Mouse (Mus musculus): Measurements from ENCODE around the gene Dab1. TPM values are rescaled to one million over a fixed set of nuclear protein-coding genes. Genes with fewer than 3 reads are reported as not detected.

Dab1 gene
- polyA plus RNA-seq, 1 experiment from 2014 or later, result 20.6 TPM

- no peak for ATAC-seq (ENCODE audit: low FRiP score, low TSS enrichment)
- Histone ChIP-seq H3K4me2 (replicated peaks; ENCODE audit: low read depth, low read length) (no peak overlapping the region), H3K27me3 (ENCODE audit: insufficient read depth, low read length) (no peaks in the 10 kb centered on the region), H3K9me3 (ENCODE audit: low read length) (no peaks in the 10 kb centered on the region), H3K4me1 (ENCODE audit: insufficient read depth, low read length) (0 out of 2 replicates have a peak, but pooled peaks cover 5% of the 10 kb centered on the region), H3K36me3 (ENCODE audit: insufficient read depth, low read length) (no peaks in the 10 kb centered on the region), H3K9ac (replicated peaks; ENCODE audit: low read length) (no peak overlapping the region), H3K4me3 (ENCODE audit: low read length) (no peak overlapping the region), H3K27ac (ENCODE audit: low read length) (no peak overlapping the region)
- WGBS, result 89% methylated on average over 4 of the region's 4 CpGs
Measured at GRCm38 (mm10) chr4:104532846-104533245, 913.7 kb downstream of the Dab1 start.

- Histone ChIP-seq H3K9ac (replicated peaks; ENCODE audit: low read length) (no peak overlapping the region), H3K27me3 (ENCODE audit: insufficient read depth, low read length) (no peaks in the 10 kb centered on the region), H3K4me1 (ENCODE audit: insufficient read depth, low read length) (no peaks in the 10 kb centered on the region), H3K27ac (ENCODE audit: low read length) (no peak overlapping the region), H3K4me3 (ENCODE audit: low read length) (no peak overlapping the region), H3K9me3 (ENCODE audit: low read length) (no peaks in the 10 kb centered on the region), H3K4me2 (replicated peaks; ENCODE audit: low read depth, low read length) (no peak overlapping the region), H3K36me3 (ENCODE audit: insufficient read depth, low read length) (no peaks in the 10 kb centered on the region)
- ATAC-seq (ENCODE audit: low FRiP score, low TSS enrichment), result no peak
- WGBS, result 84% methylated on average over 3 of the region's 3 CpGs
Measured at GRCm38 (mm10) chr4:104538420-104538819, 919.3 kb downstream of the Dab1 start.

GRCm38 (mm10) chr4:104539047-104539446, 919.9 kb downstream of the Dab1 start:
- H3K27me3 ChIP-seq (ENCODE audit: insufficient read depth, low read length), result no peaks in the 10 kb centered on the region
- no peak overlapping the region for H3K9ac ChIP-seq (replicated peaks; ENCODE audit: low read length)
- no peak overlapping the region for H3K4me3 ChIP-seq (ENCODE audit: low read length)
- H3K9me3 ChIP-seq (ENCODE audit: low read length), result no peaks in the 10 kb centered on the region
- no peak for ATAC-seq (ENCODE audit: low FRiP score, low TSS enrichment)
- H3K4me1 ChIP-seq (ENCODE audit: insufficient read depth, low read length), result no peaks in the 10 kb centered on the region
- no peak overlapping the region for H3K4me2 ChIP-seq (replicated peaks; ENCODE audit: low read depth, low read length)
- 84% methylated on average over 2 of the region's 2 CpGs for WGBS
- H3K27ac ChIP-seq (ENCODE audit: low read length), result no peak overlapping the region
- no peaks in the 10 kb centered on the region for H3K36me3 ChIP-seq (ENCODE audit: insufficient read depth, low read length)

GRCm38 (mm10) chr4:104547091-104547490, 927.9 kb downstream of the Dab1 start:
- H3K27ac ChIP-seq (ENCODE audit: low read length), result no peak overlapping the region
- WGBS, result 64% methylated on average over 5 of the region's 5 CpGs
- no peaks in the 10 kb centered on the region for H3K4me1 ChIP-seq (ENCODE audit: insufficient read depth, low read length)
- no peaks in the 10 kb centered on the region for H3K9me3 ChIP-seq (ENCODE audit: low read length)
- no peaks in the 10 kb centered on the region for H3K27me3 ChIP-seq (ENCODE audit: insufficient read depth, low read length)
- no peak overlapping the region for H3K4me3 ChIP-seq (ENCODE audit: low read length)
- ATAC-seq (ENCODE audit: low FRiP score, low TSS enrichment), result no peak
- H3K9ac ChIP-seq (replicated peaks; ENCODE audit: low read length), result no peak overlapping the region
- no peaks in the 10 kb centered on the region for H3K36me3 ChIP-seq (ENCODE audit: insufficient read depth, low read length)
- H3K4me2 ChIP-seq (replicated peaks; ENCODE audit: low read depth, low read length), result no peak overlapping the region

- Histone ChIP-seq H3K36me3 (ENCODE audit: insufficient read depth, low read length) (no peaks in the 10 kb centered on the region), H3K9me3 (ENCODE audit: low read length) (no peaks in the 10 kb centered on the region), H3K4me1 (ENCODE audit: insufficient read depth, low read length) (no peaks in the 10 kb centered on the region), H3K4me3 (ENCODE audit: low read length) (no peak overlapping the region), H3K4me2 (replicated peaks; ENCODE audit: low read depth, low read length) (no peak overlapping the region), H3K27me3 (ENCODE audit: insufficient read depth, low read length) (no peaks in the 10 kb centered on the region), H3K27ac (ENCODE audit: low read length) (no peak overlapping the region), H3K9ac (replicated peaks; ENCODE audit: low read length) (no peak overlapping the region)
- 55% methylated on average over 1 of the region's 1 CpGs for WGBS
- peak; percentile 85 for ATAC-seq (ENCODE audit: low FRiP score, low TSS enrichment)
Measured at GRCm38 (mm10) chr4:104548287-104548686, 929.1 kb downstream of the Dab1 start.

- H3K4me1 ChIP-seq (ENCODE audit: insufficient read depth, low read length), result peaks cover 12% of the 10 kb centered on the region; the same call in 1 of the 2 replicates
- ATAC-seq (ENCODE audit: low FRiP score, low TSS enrichment), result no peak
- H3K9me3 ChIP-seq (ENCODE audit: low read length), result no peaks in the 10 kb centered on the region
- H3K27ac ChIP-seq (ENCODE audit: low read length), result no peak overlapping the region
- no peak overlapping the region for H3K9ac ChIP-seq (replicated peaks; ENCODE audit: low read length)
- 60% methylated on average over 4 of the region's 4 CpGs for WGBS
- H3K4me2 ChIP-seq (replicated peaks; ENCODE audit: low read depth, low read length), result no peak overlapping the region
- no peak overlapping the region for H3K4me3 ChIP-seq (ENCODE audit: low read length)
- no peaks in the 10 kb centered on the region for H3K27me3 ChIP-seq (ENCODE audit: insufficient read depth, low read length)
- no peaks in the 10 kb centered on the region for H3K36me3 ChIP-seq (ENCODE audit: insufficient read depth, low read length)
Measured at GRCm38 (mm10) chr4:104550581-104551205, 931.5 kb downstream of the Dab1 start.

- no peak overlapping the region for H3K4me2 ChIP-seq (replicated peaks; ENCODE audit: low read depth, low read length)
- no peak overlapping the region for H3K9ac ChIP-seq (replicated peaks; ENCODE audit: low read length)
- no peaks in the 10 kb centered on the region for H3K9me3 ChIP-seq (ENCODE audit: low read length)
- H3K27ac ChIP-seq (ENCODE audit: low read length), result no peak overlapping the region
- no peak for ATAC-seq (ENCODE audit: low FRiP score, low TSS enrichment)
- H3K4me3 ChIP-seq (ENCODE audit: low read length), result no peak overlapping the region
- no peaks in the 10 kb centered on the region for H3K27me3 ChIP-seq (ENCODE audit: insufficient read depth, low read length)
- peaks cover 14% of the 10 kb centered on the region; the same call in 1 of the 2 replicates for H3K4me1 ChIP-seq (ENCODE audit: insufficient read depth, low read length)
- 89% methylated on average over 17 of the region's 17 CpGs for WGBS
- no peaks in the 10 kb centered on the region for H3K36me3 ChIP-seq (ENCODE audit: insufficient read depth, low read length)
Measured at GRCm38 (mm10) chr4:104551390-104552070, 932.4 kb downstream of the Dab1 start.

GRCm38 (mm10) chr4:104555408-104555807, 936.2 kb downstream of the Dab1 start:
- Histone ChIP-seq H3K9me3 (ENCODE audit: low read length) (no peaks in the 10 kb centered on the region), H3K9ac (replicated peaks; ENCODE audit: low read length) (no peak overlapping the region), H3K4me1 (ENCODE audit: insufficient read depth, low read length) (peaks cover 14% of the 10 kb centered on the region; the same call in 1 of the 2 replicates), H3K36me3 (ENCODE audit: insufficient read depth, low read length) (no peaks in the 10 kb centered on the region), H3K27ac (ENCODE audit: low read length) (no peak overlapping the region), H3K27me3 (ENCODE audit: insufficient read depth, low read length) (no peaks in the 10 kb centered on the region), H3K4me3 (ENCODE audit: low read length) (no peak overlapping the region), H3K4me2 (replicated peaks; ENCODE audit: low read depth, low read length) (no peak overlapping the region)
- WGBS, result 14% methylated on average over 2 of the region's 2 CpGs
- ATAC-seq (ENCODE audit: low FRiP score, low TSS enrichment), result peak; percentile 94

- Histone ChIP-seq H3K9me3 (ENCODE audit: low read length) (no peaks in the 10 kb centered on the region), H3K27me3 (ENCODE audit: insufficient read depth, low read length) (no peaks in the 10 kb centered on the region), H3K4me2 (replicated peaks; ENCODE audit: low read depth, low read length) (no peak overlapping the region), H3K4me1 (ENCODE audit: insufficient read depth, low read length) (no peaks in the 10 kb centered on the region), H3K4me3 (ENCODE audit: low read length) (no peak overlapping the region), H3K9ac (replicated peaks; ENCODE audit: low read length) (no peak overlapping the region), H3K36me3 (ENCODE audit: insufficient read depth, low read length) (no peaks in the 10 kb centered on the region), H3K27ac (ENCODE audit: low read length) (no peak overlapping the region)
- ATAC-seq (ENCODE audit: low FRiP score, low TSS enrichment), result no peak
- WGBS, result 84% methylated on average over 5 of the region's 5 CpGs
Measured at GRCm38 (mm10) chr4:104563512-104563911, 944.4 kb downstream of the Dab1 start.

- no peak for ATAC-seq (ENCODE audit: low FRiP score, low TSS enrichment)
- H3K4me3 ChIP-seq (ENCODE audit: low read length), result no peak overlapping the region
- H3K4me2 ChIP-seq (replicated peaks; ENCODE audit: low read depth, low read length), result no peak overlapping the region
- H3K27me3 ChIP-seq (ENCODE audit: insufficient read depth, low read length), result no peaks in the 10 kb centered on the region
- H3K9ac ChIP-seq (replicated peaks; ENCODE audit: low read length), result no peak overlapping the region
- WGBS, result 78% methylated on average over 4 of the region's 4 CpGs
- H3K9me3 ChIP-seq (ENCODE audit: low read length), result no peaks in the 10 kb centered on the region
- H3K4me1 ChIP-seq (ENCODE audit: insufficient read depth, low read length), result no peaks in the 10 kb centered on the region
- no peaks in the 10 kb centered on the region for H3K36me3 ChIP-seq (ENCODE audit: insufficient read depth, low read length)
- no peak overlapping the region for H3K27ac ChIP-seq (ENCODE audit: low read length)
Measured at GRCm38 (mm10) chr4:104570523-104570922, 951.4 kb downstream of the Dab1 start.

Data from kidney, embryonic 16.5 days (tissue).